Mouse (Mus musculus): Measurements from ENCODE around the gene Casc1. TPM values are rescaled to one million over a fixed set of nuclear protein-coding genes. Genes with fewer than 3 reads are reported as not detected.

The Casc1 gene
- polyA plus RNA-seq, 1 experiment from 2014 or later: 0.36 TPM

GRCm38 (mm10) chr6:145160581-145160980, 50.2 kb downstream of the Casc1 start:
- H3K27ac ChIP-seq (ENCODE audit: low read depth, low read length): no peak overlapping the region
- H3K9ac ChIP-seq (ENCODE audit: low read length): no peak overlapping the region
- H3K4me3 ChIP-seq (ENCODE audit: low read depth, low read length): no peak overlapping the region
- H3K4me2 ChIP-seq (ENCODE audit: low read depth): no peak overlapping the region
- ATAC-seq (ENCODE audit: insufficient read depth, low FRiP score, low TSS enrichment) (no peak), DNase-seq (ENCODE audit: low spot score) (no peak)
- no peaks in the 10 kb centered on the region for H3K27me3 ChIP-seq (ENCODE audit: control insufficient read depth, insufficient read depth, low read length)
- no peaks in the 10 kb centered on the region for H3K36me3 ChIP-seq (ENCODE audit: control insufficient read depth, insufficient read depth, low read length)
- H3K4me1 ChIP-seq (ENCODE audit: control insufficient read depth, insufficient read depth, low read length): no peaks in the 10 kb centered on the region
- 64% methylated on average over 5 of the region's 5 CpGs for WGBS
- no peaks in the 10 kb centered on the region for H3K9me3 ChIP-seq (ENCODE audit: control insufficient read depth, low read length)

- no peaks in the 10 kb centered on the region for H3K36me3 ChIP-seq (ENCODE audit: control insufficient read depth, insufficient read depth, low read length)
- H3K27me3 ChIP-seq (ENCODE audit: control insufficient read depth, insufficient read depth, low read length): no peaks in the 10 kb centered on the region
- no peaks in the 10 kb centered on the region for H3K4me1 ChIP-seq (ENCODE audit: control insufficient read depth, insufficient read depth, low read length)
- no peak overlapping the region for H3K27ac ChIP-seq (ENCODE audit: low read depth, low read length)
- no peak for ATAC-seq (ENCODE audit: insufficient read depth, low FRiP score, low TSS enrichment)
- H3K4me2 ChIP-seq (ENCODE audit: low read depth): no peak overlapping the region
- 75% methylated on average over 4 of the region's 4 CpGs for WGBS
- no peak overlapping the region for H3K9ac ChIP-seq (ENCODE audit: low read length)
- no peaks in the 10 kb centered on the region for H3K9me3 ChIP-seq (ENCODE audit: control insufficient read depth, low read length)
- DNase-seq (ENCODE audit: low spot score): no peak
- H3K4me3 ChIP-seq (ENCODE audit: low read depth, low read length): no peak overlapping the region
Measured at GRCm38 (mm10) chr6:145158619-145159018, 52.2 kb downstream of the Casc1 start.

- no peak overlapping the region for H3K9ac ChIP-seq (ENCODE audit: low read length)
- DNase-seq (ENCODE audit: low spot score): no peak
- no peak for ATAC-seq (ENCODE audit: insufficient read depth, low FRiP score, low TSS enrichment)
- H3K4me2 ChIP-seq (ENCODE audit: low read depth): no peak overlapping the region
- no peaks in the 10 kb centered on the region for H3K9me3 ChIP-seq (ENCODE audit: control insufficient read depth, low read length)
- 47% methylated on average over 9 of the region's 9 CpGs for WGBS
- no peaks in the 10 kb centered on the region for H3K36me3 ChIP-seq (ENCODE audit: control insufficient read depth, insufficient read depth, low read length)
- H3K27ac ChIP-seq (ENCODE audit: low read depth, low read length): no peak overlapping the region
- H3K4me3 ChIP-seq (ENCODE audit: low read depth, low read length): no peak overlapping the region
- H3K27me3 ChIP-seq (ENCODE audit: control insufficient read depth, insufficient read depth, low read length): no peaks in the 10 kb centered on the region
- no peaks in the 10 kb centered on the region for H3K4me1 ChIP-seq (ENCODE audit: control insufficient read depth, insufficient read depth, low read length)
Measured at GRCm38 (mm10) chr6:145149054-145149453, 61.8 kb downstream of the Casc1 start.

- no peak for DNase-seq (ENCODE audit: low spot score)
- Histone ChIP-seq H3K9me3 (ENCODE audit: control insufficient read depth, low read length) (no peaks in the 10 kb centered on the region), H3K36me3 (ENCODE audit: control insufficient read depth, insufficient read depth, low read length) (no peaks in the 10 kb centered on the region), H3K27me3 (ENCODE audit: control insufficient read depth, insufficient read depth, low read length) (no peaks in the 10 kb centered on the region), H3K4me1 (ENCODE audit: control insufficient read depth, insufficient read depth, low read length) (no peaks in the 10 kb centered on the region), H3K4me3 (ENCODE audit: low read depth, low read length) (no peak overlapping the region), H3K9ac (ENCODE audit: low read length) (no peak overlapping the region), H3K27ac (ENCODE audit: low read depth, low read length) (no peak overlapping the region), H3K4me2 (ENCODE audit: low read depth) (no peak overlapping the region)
- ATAC-seq (ENCODE audit: insufficient read depth, low FRiP score, low TSS enrichment): no peak
- 90% methylated on average over 16 of the region's 16 CpGs for WGBS
Measured at GRCm38 (mm10) chr6:145147716-145148115, 63.1 kb downstream of the Casc1 start.

GRCm38 (mm10) chr6:145145173-145145572, 65.6 kb downstream of the Casc1 start:
- WGBS: 71% methylated on average over 7 of the region's 7 CpGs
- Histone ChIP-seq H3K4me1 (ENCODE audit: control insufficient read depth, insufficient read depth, low read length) (no peaks in the 10 kb centered on the region), H3K9ac (ENCODE audit: low read length) (no peak overlapping the region), H3K27ac (ENCODE audit: low read depth, low read length) (no peak overlapping the region), H3K36me3 (ENCODE audit: control insufficient read depth, insufficient read depth, low read length) (no peaks in the 10 kb centered on the region), H3K9me3 (ENCODE audit: control insufficient read depth, low read length) (no peaks in the 10 kb centered on the region), H3K4me3 (ENCODE audit: low read depth, low read length) (no peak overlapping the region), H3K4me2 (ENCODE audit: low read depth) (no peak overlapping the region), H3K27me3 (ENCODE audit: control insufficient read depth, insufficient read depth, low read length) (no peaks in the 10 kb centered on the region)
- ATAC-seq (ENCODE audit: insufficient read depth, low FRiP score, low TSS enrichment) (no peak), DNase-seq (ENCODE audit: low spot score) (no peak)

GRCm38 (mm10) chr6:145141827-145142226, 69.0 kb downstream of the Casc1 start:
- H3K4me2 ChIP-seq (ENCODE audit: low read depth): no peak overlapping the region
- no peak for ATAC-seq (ENCODE audit: insufficient read depth, low FRiP score, low TSS enrichment)
- 91% methylated on average over 12 of the region's 12 CpGs for WGBS

GRCm38 (mm10) chr6:145140706-145141105, 70.1 kb downstream of the Casc1 start:
- Histone ChIP-seq H3K27me3 (ENCODE audit: control insufficient read depth, insufficient read depth, low read length) (no peaks in the 10 kb centered on the region), H3K4me2 (ENCODE audit: low read depth) (no peak overlapping the region), H3K4me1 (ENCODE audit: control insufficient read depth, insufficient read depth, low read length) (no peaks in the 10 kb centered on the region), H3K36me3 (ENCODE audit: control insufficient read depth, insufficient read depth, low read length) (no peaks in the 10 kb centered on the region), H3K27ac (ENCODE audit: low read depth, low read length) (no peak overlapping the region), H3K9me3 (ENCODE audit: control insufficient read depth, low read length) (no peaks in the 10 kb centered on the region), H3K9ac (ENCODE audit: low read length) (no peak overlapping the region), H3K4me3 (ENCODE audit: low read depth, low read length) (no peak overlapping the region)
- WGBS: 81% methylated on average over 11 of the region's 11 CpGs
- no peak for ATAC-seq (ENCODE audit: insufficient read depth, low FRiP score, low TSS enrichment)
- no peak for DNase-seq (ENCODE audit: low spot score)

More at GRCm38 (mm10) chr6:145141827-145142226, 69.0 kb downstream of the Casc1 start:
- H3K36me3 ChIP-seq (ENCODE audit: control insufficient read depth, insufficient read depth, low read length): no peaks in the 10 kb centered on the region
- H3K27ac ChIP-seq (ENCODE audit: low read depth, low read length): no peak overlapping the region
- H3K9me3 ChIP-seq (ENCODE audit: control insufficient read depth, low read length): no peaks in the 10 kb centered on the region
- no peak overlapping the region for H3K4me3 ChIP-seq (ENCODE audit: low read depth, low read length)
- H3K4me1 ChIP-seq (ENCODE audit: control insufficient read depth, insufficient read depth, low read length): no peaks in the 10 kb centered on the region
- H3K9ac ChIP-seq (ENCODE audit: low read length): no peak overlapping the region
- no peak for DNase-seq (ENCODE audit: low spot score)
- no peaks in the 10 kb centered on the region for H3K27me3 ChIP-seq (ENCODE audit: control insufficient read depth, insufficient read depth, low read length)

- Histone ChIP-seq H3K27me3 (ENCODE audit: control insufficient read depth, insufficient read depth, low read length) (no peaks in the 10 kb centered on the region), H3K27ac (ENCODE audit: low read depth, low read length) (no peak overlapping the region), H3K9ac (ENCODE audit: low read length) (no peak overlapping the region), H3K9me3 (ENCODE audit: control insufficient read depth, low read length) (no peaks in the 10 kb centered on the region), H3K4me1 (ENCODE audit: control insufficient read depth, insufficient read depth, low read length) (no peaks in the 10 kb centered on the region), H3K4me3 (ENCODE audit: low read depth, low read length) (no peak overlapping the region), H3K36me3 (ENCODE audit: control insufficient read depth, insufficient read depth, low read length) (no peaks in the 10 kb centered on the region), H3K4me2 (ENCODE audit: low read depth) (no peak overlapping the region)
- WGBS: 89% methylated on average over 11 of the region's 11 CpGs
- DNase-seq (ENCODE audit: low spot score) (no peak), ATAC-seq (ENCODE audit: insufficient read depth, low FRiP score, low TSS enrichment) (no peak)
Measured at GRCm38 (mm10) chr6:145139776-145140475, 70.9 kb downstream of the Casc1 start.

GRCm38 (mm10) chr6:145139236-145139635, 71.6 kb downstream of the Casc1 start:
- Histone ChIP-seq H3K27me3 (ENCODE audit: control insufficient read depth, insufficient read depth, low read length) (no peaks in the 10 kb centered on the region), H3K9me3 (ENCODE audit: control insufficient read depth, low read length) (no peaks in the 10 kb centered on the region), H3K4me2 (ENCODE audit: low read depth) (no peak overlapping the region), H3K4me3 (ENCODE audit: low read depth, low read length) (no peak overlapping the region), H3K9ac (ENCODE audit: low read length) (no peak overlapping the region), H3K27ac (ENCODE audit: low read depth, low read length) (no peak overlapping the region), H3K36me3 (ENCODE audit: control insufficient read depth, insufficient read depth, low read length) (no peaks in the 10 kb centered on the region), H3K4me1 (ENCODE audit: control insufficient read depth, insufficient read depth, low read length) (no peaks in the 10 kb centered on the region)
- WGBS: 88% methylated on average over 13 of the region's 13 CpGs
- no peak for ATAC-seq (ENCODE audit: insufficient read depth, low FRiP score, low TSS enrichment)
- DNase-seq (ENCODE audit: low spot score): no peak
